Mouse (Mus musculus) hindbrain, embryonic 14.5 days (tissue): ENCODE results near the gene Tsc1. TPM values are rescaled to one million over a fixed set of nuclear protein-coding genes. Genes with fewer than 3 reads are reported as not detected.

Source experiments
- ATAC-seq: fragments of 200-750 bp; cut with Nextera tagmentation; 2 replicates; pipeline ENCODE4 v1.8.0; 2017; ENCODE audit warnings: moderate number of reproducible peaks, mild to moderate bottlenecking, moderate TSS enrichment, moderate library complexity; ENCODE audit not compliant: low FRiP score
- DNase-seq: peaks from one replicate; pipeline ENCODE4 v3.0.0-alpha.2; 2015; ENCODE audit warnings: low spot score
- H3K27ac ChIP-seq: fragments of 300-500 bp; sonication (generic); 2 replicates; pipeline ENCODE4 v1.5.1; 2014; ENCODE audit warnings: mild to moderate bottlenecking, moderate library complexity
- H3K27me3 ChIP-seq: fragments of 300-500 bp; sonication (generic); 2 replicates; pipeline ENCODE4 v1.6.1; 2014; ENCODE audit warnings: mild to moderate bottlenecking, low read length, mixed read lengths; ENCODE audit not compliant: control insufficient read depth, insufficient read depth
- H3K36me3 ChIP-seq: fragments of 300-500 bp; sonication (generic); replicated peaks from 2 replicates; pipeline ENCODE4 v1.6.1; 2014; ENCODE audit not compliant: control insufficient read depth, insufficient read depth
- H3K4me1 ChIP-seq: fragments of 300-500 bp; sonication (generic); replicated peaks from 2 replicates; pipeline ENCODE4 v1.6.1; 2014; ENCODE audit warnings: antibody characterized with exemption, low read length, mixed read lengths; ENCODE audit not compliant: control insufficient read depth, insufficient read depth
- H3K4me2 ChIP-seq: fragments of 300-500 bp; sonication (generic); replicated peaks from 2 replicates; pipeline ENCODE4 v1.6.1; 2014; ENCODE audit warnings: mild to moderate bottlenecking, moderate library complexity
- H3K4me3 ChIP-seq: fragments of 300-500 bp; sonication (generic); replicated peaks from 2 replicates; pipeline ENCODE4 v1.5.1; 2014; ENCODE audit warnings: mild to moderate bottlenecking, low read length
- H3K9ac ChIP-seq: fragments of 300-500 bp; sonication (generic); 2 replicates; pipeline ENCODE4 v1.6.1; 2014
- H3K9me3 ChIP-seq: fragments of 300-500 bp; sonication (generic); 2 replicates; pipeline ENCODE4 v1.6.1; 2016; ENCODE audit warnings: low read length; ENCODE audit not compliant: control insufficient read depth
- WGBS: fragments of 180-500 bp; shearing (Covaris S2); extraction: QIAGEN DNeasy Blood & Tissue Kit; methylation state at CpG from one replicate; pipeline ENCODE4 v1.1.7; 2014; 5-methylcytosine and 5-hydroxymethylcytosine counted together
- polyA plus RNA-seq: library from polyadenylated mRNA; unstranded; fragments of >200 nt; fragmentation: Nextera tagmentation; extraction: Ambion mirVana; gene quantifications from 2 replicates; pipeline ENCODE4 v1.2.1, GENCODE M21; 2014

The Tsc1 gene
- polyA plus RNA-seq, 1 experiment from 2014 or later: 29.2 TPM

DNA sequence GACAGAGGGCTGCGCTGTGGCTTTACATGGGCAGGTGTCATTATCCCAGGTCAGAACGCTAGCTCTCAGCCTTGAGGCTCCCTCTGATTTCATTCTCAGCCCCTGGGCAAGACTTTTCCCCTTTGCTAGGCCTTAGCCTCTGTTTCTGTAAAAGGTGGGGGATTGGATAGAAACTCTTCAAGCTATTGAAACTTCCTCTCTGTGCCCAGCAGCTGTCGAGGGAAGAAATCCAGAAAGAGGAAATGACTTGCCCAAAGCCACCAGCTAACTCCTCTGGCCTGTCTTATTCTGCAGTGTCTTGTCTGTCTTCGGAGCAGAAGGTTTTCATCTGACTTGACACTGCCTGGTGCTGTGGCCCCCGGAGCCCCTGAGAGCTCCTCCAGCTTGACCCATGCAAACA, 57.5 kb downstream of the Tsc1 start:
- 77% methylated on average over 5 of the region's 5 CpGs for WGBS
- peak overlapping the region; percentile 97; the same call in 1 of the 2 replicates for H3K4me2 ChIP-seq
- peaks cover 12% of the 10 kb centered on the region for H3K4me1 ChIP-seq
- no peaks in the 10 kb centered on the region for H3K36me3 ChIP-seq
- ATAC-seq (no peak), DNase-seq (no peak)
- no peaks in the 10 kb centered on the region for H3K9me3 ChIP-seq
- no peak overlapping the region for H3K27ac ChIP-seq
- H3K9ac ChIP-seq: no peak overlapping the region
- H3K4me3 ChIP-seq: no peak overlapping the region
- H3K27me3 ChIP-seq: peaks cover 3% of the 10 kb centered on the region; the same call in 1 of the 2 replicates

GRCm38 (mm10) chr2:28699361-28700335, 58.6 kb downstream of the Tsc1 start, which contains the start of the genes Spaca9 and Ak8:
Gene Spaca9 (minus strand): TSS chr2:28699727.
Gene Ak8 (plus strand): TSS chr2:28700164.
- Histone ChIP-seq H3K9ac (peak within 1 kb of the TSS; percentile 72), H3K4me1 (peaks cover 12% of the 10 kb centered on the region), H3K36me3 (no peaks in the 10 kb centered on the region), H3K27me3 (peaks cover 3% of the 10 kb centered on the region; the same call in 1 of the 2 replicates), H3K9me3 (no peaks in the 10 kb centered on the region), H3K4me2 (peak within 1 kb of the TSS; percentile 97), H3K27ac (peak within 1 kb of the TSS; percentile 70), H3K4me3 (peak within 1 kb of the TSS; percentile 65)
- peak; percentile 89 for DNase-seq
- WGBS: 1% methylated on average over 53 of the region's 53 CpGs
- peak; percentile 86 for ATAC-seq

DNA sequence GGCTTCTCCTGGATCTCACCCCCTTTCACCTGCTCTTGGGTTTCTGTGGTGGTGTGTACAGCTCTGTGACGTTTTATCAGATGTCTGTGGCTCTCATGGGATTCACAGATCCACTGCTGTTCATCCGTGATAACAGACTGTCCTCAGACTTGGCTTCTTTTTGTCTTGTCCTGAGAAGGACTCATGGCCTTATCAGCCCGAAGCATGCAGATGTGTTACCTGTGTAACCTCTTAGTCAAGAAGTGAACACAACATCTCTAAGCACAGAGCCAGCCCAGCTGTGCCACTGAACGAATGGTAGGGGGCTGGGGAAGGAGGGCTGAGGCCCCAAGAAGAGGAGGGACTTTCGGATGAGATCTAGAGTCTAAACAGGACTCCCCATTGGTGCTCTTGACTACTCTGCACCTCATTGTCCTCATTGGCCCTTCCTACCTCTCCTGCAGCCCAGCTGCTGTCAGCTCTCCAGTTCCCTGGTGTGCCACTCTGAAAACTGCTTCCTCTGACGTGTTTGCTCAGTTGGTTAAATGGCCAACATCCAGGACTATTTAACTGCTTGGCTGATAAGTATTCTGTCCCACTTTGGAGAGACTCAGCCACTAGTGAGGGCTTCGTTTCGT, 60.7 kb downstream of the Tsc1 start:
- 69% methylated on average over 8 of the region's 8 CpGs for WGBS
- no peak overlapping the region for H3K4me3 ChIP-seq
- no peaks in the 10 kb centered on the region for H3K27me3 ChIP-seq
- H3K4me2 ChIP-seq: no peak overlapping the region
- H3K36me3 ChIP-seq: no peaks in the 10 kb centered on the region
- H3K27ac ChIP-seq: no peak overlapping the region
- peaks cover 12% of the 10 kb centered on the region for H3K4me1 ChIP-seq
- no peak overlapping the region for H3K9ac ChIP-seq
- no peak for DNase-seq
- no peaks in the 10 kb centered on the region for H3K9me3 ChIP-seq
- ATAC-seq: no peak

GRCm38 (mm10) chr2:28706106-28706636, 65.1 kb downstream of the Tsc1 start:
- DNase-seq (no peak), ATAC-seq (no peak)
- H3K36me3 ChIP-seq: no peaks in the 10 kb centered on the region
- H3K4me2 ChIP-seq: no peak overlapping the region
- no peak overlapping the region for H3K4me3 ChIP-seq
- 77% methylated on average over 8 of the region's 8 CpGs for WGBS
- no peak overlapping the region for H3K9ac ChIP-seq
- H3K9me3 ChIP-seq: no peaks in the 10 kb centered on the region
- H3K4me1 ChIP-seq: peaks cover 7% of the 10 kb centered on the region; the same call in 1 of the 2 replicates
- no peaks in the 10 kb centered on the region for H3K27me3 ChIP-seq
- H3K27ac ChIP-seq: no peak overlapping the region

- no peak overlapping the region for H3K4me3 ChIP-seq
- no peak overlapping the region for H3K9ac ChIP-seq
- DNase-seq (no peak), ATAC-seq (no peak)
- H3K36me3 ChIP-seq: no peaks in the 10 kb centered on the region
- no peak overlapping the region for H3K27ac ChIP-seq
- H3K9me3 ChIP-seq: no peaks in the 10 kb centered on the region
- H3K4me2 ChIP-seq: no peak overlapping the region
- H3K27me3 ChIP-seq: no peaks in the 10 kb centered on the region
- 84% methylated on average over 6 of the region's 6 CpGs for WGBS
- H3K4me1 ChIP-seq: peaks cover 7% of the 10 kb centered on the region; the same call in 1 of the 2 replicates
Observed at GRCm38 (mm10) chr2:28706787-28707186, 65.8 kb downstream of the Tsc1 start.

- Histone ChIP-seq H3K27me3 (no peaks in the 10 kb centered on the region), H3K4me2 (no peak overlapping the region), H3K4me1 (peaks cover 9% of the 10 kb centered on the region; the same call in 1 of the 2 replicates), H3K9me3 (no peaks in the 10 kb centered on the region), H3K27ac (no peak overlapping the region), H3K36me3 (no peaks in the 10 kb centered on the region), H3K9ac (peak overlapping the region; percentile 28; the same call in 1 of the 2 replicates), H3K4me3 (no peak overlapping the region)
- ATAC-seq (no peak), DNase-seq (no peak)
- WGBS: 80% methylated on average over 8 of the region's 8 CpGs
Observed at GRCm38 (mm10) chr2:28713036-28713435, 72.0 kb downstream of the Tsc1 start.

- Histone ChIP-seq H3K4me3 (no peak overlapping the region), H3K27me3 (no peaks in the 10 kb centered on the region), H3K9me3 (no peaks in the 10 kb centered on the region), H3K9ac (no peak overlapping the region), H3K4me2 (no peak overlapping the region), H3K27ac (no peak overlapping the region), H3K36me3 (no peaks in the 10 kb centered on the region), H3K4me1 (peaks cover 3% of the 10 kb centered on the region; the same call in 1 of the 2 replicates)
- ATAC-seq: no peak
- no peak for DNase-seq
- WGBS: 89% methylated on average over 8 of the region's 8 CpGs
Observed at GRCm38 (mm10) chr2:28722419-28722818, 81.4 kb downstream of the Tsc1 start.

- H3K27me3 ChIP-seq: no peaks in the 10 kb centered on the region
- H3K4me1 ChIP-seq: peaks cover 12% of the 10 kb centered on the region; the same call in 1 of the 2 replicates
- H3K4me2 ChIP-seq: no peak overlapping the region
- no peak overlapping the region for H3K27ac ChIP-seq
- peak; percentile 34; the same call in 1 of the 2 replicates for ATAC-seq
- H3K9ac ChIP-seq: no peak overlapping the region
- no peak overlapping the region for H3K4me3 ChIP-seq
- no peaks in the 10 kb centered on the region for H3K36me3 ChIP-seq
- DNase-seq: no peak
- no peaks in the 10 kb centered on the region for H3K9me3 ChIP-seq
- 64% methylated on average over 9 of the region's 9 CpGs for WGBS
Observed at GRCm38 (mm10) chr2:28723912-28724311, 82.9 kb downstream of the Tsc1 start.
